In the genomic region with DNA sequence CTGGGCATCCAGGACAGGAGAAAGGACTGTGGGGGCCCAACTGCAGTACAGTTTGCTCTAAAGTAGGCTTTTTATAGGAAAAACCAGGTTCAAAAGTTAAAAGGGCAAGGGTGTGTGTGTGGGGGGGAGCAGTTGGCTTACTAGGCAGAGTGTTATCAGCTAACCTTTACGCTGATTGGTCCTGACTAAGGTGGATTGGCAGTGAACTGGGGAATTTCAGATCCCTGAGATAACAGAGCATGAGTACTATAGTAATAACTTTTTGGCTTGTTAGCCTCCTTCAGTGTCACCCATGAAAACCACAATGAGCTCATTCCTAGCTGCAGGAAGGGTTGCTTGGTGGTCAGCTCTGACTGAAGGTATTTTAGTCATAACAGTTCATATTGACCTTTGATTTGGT, we compare ENCODE assay signal across 33 mouse cellular contexts. TPM values are rescaled to one million over a fixed set of nuclear protein-coding genes. Genes with fewer than 3 reads are reported as not detected.
DNase-seq lines count a peak whose midpoint lies in the region; TF ChIP-seq lines count a peak whose summit lies in the region.
"Had no signal": no experiment of that assay in that cellular context is flagged by ENCODE, and none has a peak within 500 bp of the region (broad histone marks: within the 10 kb centered on the region; RNA-seq: fewer than 3 reads in every experiment).

No protein-coding gene starts in this region.

- DNase-seq in adrenal gland, adult 2 months = peak; percentile 46
- no peak for DNase-seq in adrenal gland, adult 18-20 months (ENCODE audit: low spot score in 2 of 2)
- DNase-seq in 3134 (ENCODE audit: extremely low read depth, insufficient read length, low spot score) = peak; percentile 35
- peak; percentile 72 for DNase-seq in NIH3T3 (ENCODE audit: low read depth)
- DNase-seq in left cerebral cortex, adult 18-20 months (ENCODE audit: low spot score in 2 of 2) = no peak
- DNase-seq in thymus, postnatal 0 days (ENCODE audit: low spot score) = no peak
- no peak for DNase-seq in left cerebral cortex, postnatal 4 days
- DNase-seq: B cell, adult 2 months; cerebellum, adult 11-12 months; cerebellum, postnatal 25 days; gastrocnemius, postnatal 36 days; heart, postnatal 36 days; kidney, postnatal 36 days; layer of hippocampus, postnatal 36 days; lung, embryonic 14.5 days; lung, postnatal 36 days; spleen, adult 18-20 months had no signal

- peak overlapping the region; percentile 24; the same call in 1 of the 2 replicates for H3K27ac ChIP-seq in bone marrow macrophage, adult 2 months (ENCODE audit: insufficient read depth, low read depth, low read length)
- H3K27ac ChIP-seq: embryonic facial prominence, embryonic 13.5 days; forebrain, embryonic 12.5 days; heart, embryonic 15.5 days; hindbrain, embryonic 13.5 days; kidney, embryonic 15.5 days; midbrain, embryonic 13.5 days had no signal

- no peak for TF ChIP-seq POLR2A in bone marrow macrophage, adult 2 months (IDR thresholded peaks at IDR 0.05; ENCODE audit: borderline replicate concordance, low read depth, low read length)

- H3K4me1 ChIP-seq in bone marrow macrophage, adult 2 months (ENCODE audit: control insufficient read depth, insufficient read depth, low read length) = peaks cover 7% of the 10 kb centered on the region
- H3K4me1 ChIP-seq: embryonic facial prominence, embryonic 13.5 days; forebrain, embryonic 12.5 days; heart, embryonic 15.5 days; hindbrain, embryonic 13.5 days; kidney, embryonic 15.5 days; midbrain, embryonic 13.5 days had no signal

- no peak for TF ChIP-seq CTCF in bone marrow macrophage, adult 2 months (IDR thresholded peaks at IDR 0.05; ENCODE audit: low read depth, low read length)

- intact Hi-C loops in left cerebral cortex, postnatal 4 days (cut with DNase I) = no loop called here

- H3K4me3 ChIP-seq in bone marrow macrophage, adult 2 months (ENCODE audit: insufficient read depth, low read length) = no peak overlapping the region
- H3K4me3 ChIP-seq: embryonic facial prominence, embryonic 13.5 days; erythroblast, embryonic 14.5 days; forebrain, embryonic 12.5 days; heart, embryonic 15.5 days; hindbrain, embryonic 13.5 days; kidney, embryonic 15.5 days; megakaryocyte, embryonic 14.5 days; midbrain, embryonic 13.5 days had no signal

RNA-seq across cellular contexts. Expression of a gene that starts 9.4 kb away (rescaled TPM):
- 1 to 10 TPM; 1.6 to 2.0 TPM for total RNA-seq in adrenal gland, adult 2 months (2021)
- 0.08 and 0.25 TPM in 2 replicates for polyA plus RNA-seq in adrenal gland, adult 2 months (2012; rRNA removed)
- total RNA-seq in adrenal gland, adult 18-20 months (2021) = 1 to 10 TPM; 2.2 TPM
- polyA plus RNA-seq in bone marrow macrophage, adult 2 months (2012; ENCODE audit: insufficient read depth, insufficient read length, missing spikeins) = 1.2 and 1.7 TPM in 2 replicates
- 1 to 10 TPM; 7.8 to 8.8 TPM for total RNA-seq in left cerebral cortex, adult 18-20 months (2021)
- 0.50 and 0.53 TPM in 2 replicates for polyA plus RNA-seq in thymus, postnatal 0 days (2015; fragmentation: Nextera tagmentation; extraction: Ambion mirVana)
- 1 to 10 TPM; 6.5 to 6.8 TPM for total RNA-seq in left cerebral cortex, postnatal 4 days (2021)
- total RNA-seq: monocyte, adult 5-6 weeks had no signal

RNA-seq across cellular contexts. Expression of a gene that starts 19.4 kb away (rescaled TPM):
- not detected for total RNA-seq in adrenal gland, adult 2 months (2021)
- polyA plus RNA-seq in adrenal gland, adult 2 months (2012; rRNA removed) = not detected in 2 replicates
- total RNA-seq in adrenal gland, adult 18-20 months (2021) = not detected
- not detected in 2 replicates for polyA plus RNA-seq in bone marrow macrophage, adult 2 months (2012; ENCODE audit: insufficient read depth, insufficient read length, missing spikeins)
- not detected for total RNA-seq in left cerebral cortex, adult 18-20 months (2021)
- polyA plus RNA-seq in thymus, postnatal 0 days (2015; fragmentation: Nextera tagmentation; extraction: Ambion mirVana) = 0.05 TPM in 1 of 2 replicates, not detected in the other
- total RNA-seq in left cerebral cortex, postnatal 4 days (2021) = not detected
- total RNA-seq: CH12.LX; gastrocnemius, adult 18-20 months; gastrocnemius, postnatal 36 days; heart, adult 8-10 months; heart, postnatal 36 days; layer of hippocampus, adult 8-10 months; layer of hippocampus, postnatal 36 days; left cerebral cortex, postnatal 14 days; monocyte, adult 5-6 weeks had no signal
- polyA plus RNA-seq: embryonic facial prominence, embryonic 13.5 days; erythroblast, embryonic 14.5 days; forebrain, embryonic 12.5 days; heart, embryonic 15.5 days; hindbrain, embryonic 13.5 days; kidney, embryonic 15.5 days; limb, embryonic 14.5 days; lung, embryonic 14.5 days; midbrain, embryonic 13.5 days had no signal

RNA-seq across cellular contexts. Expression of a gene that starts 49.3 kb away (rescaled TPM):
- total RNA-seq in adrenal gland, adult 2 months (2021) = 10 to 100 TPM; 34.0 to 52.7 TPM
- 36.1 and 46.0 TPM in 2 replicates for polyA plus RNA-seq in adrenal gland, adult 2 months (2012; rRNA removed)
- total RNA-seq in adrenal gland, adult 18-20 months (2021) = 10 to 100 TPM; 43.2 to 51.8 TPM
- polyA plus RNA-seq in bone marrow macrophage, adult 2 months (2012; ENCODE audit: insufficient read depth, insufficient read length, missing spikeins) = 390 and 469 TPM in 2 replicates
- 10 to 100 TPM; 30.8 to 36.9 TPM for total RNA-seq in left cerebral cortex, adult 18-20 months (2021)
- 64.0 and 68.4 TPM in 2 replicates for polyA plus RNA-seq in thymus, postnatal 0 days (2015; fragmentation: Nextera tagmentation; extraction: Ambion mirVana)
- 10 to 100 TPM; 25.2 to 26.5 TPM for total RNA-seq in left cerebral cortex, postnatal 4 days (2021)

RNA-seq across cellular contexts. Expression of a gene that starts 51.2 kb away (rescaled TPM):
- 10 to 100 TPM; 17.4 to 24.9 TPM for total RNA-seq in adrenal gland, adult 2 months (2021)
- polyA plus RNA-seq in adrenal gland, adult 2 months (2012; rRNA removed) = 15.3 and 17.4 TPM in 2 replicates
- total RNA-seq in adrenal gland, adult 18-20 months (2021) = 10 to 100 TPM; 21.1 to 23.1 TPM
- polyA plus RNA-seq in bone marrow macrophage, adult 2 months (2012; ENCODE audit: insufficient read depth, insufficient read length, missing spikeins) = 22.6 and 27.3 TPM in 2 replicates
- total RNA-seq in left cerebral cortex, adult 18-20 months (2021) = 10 to 100 TPM; 24.3 to 24.5 TPM
- 53.4 and 54.2 TPM in 2 replicates for polyA plus RNA-seq in thymus, postnatal 0 days (2015; fragmentation: Nextera tagmentation; extraction: Ambion mirVana)
- 10 to 100 TPM; 21.4 to 21.7 TPM for total RNA-seq in left cerebral cortex, postnatal 4 days (2021)

RNA-seq across cellular contexts. Expression of a gene that starts 51.8 kb away (rescaled TPM):
- 10 to 100 TPM; 77.5 to 90.1 TPM for total RNA-seq in adrenal gland, adult 2 months (2021)
- 104 and 142 TPM in 2 replicates for polyA plus RNA-seq in adrenal gland, adult 2 months (2012; rRNA removed)
- 10 to 100 TPM; 72.6 to 87.7 TPM for total RNA-seq in adrenal gland, adult 18-20 months (2021)
- 90.2 and 113 TPM in 2 replicates for polyA plus RNA-seq in bone marrow macrophage, adult 2 months (2012; ENCODE audit: insufficient read depth, insufficient read length, missing spikeins)
- 10 to 100 TPM; 58.4 to 64.3 TPM for total RNA-seq in left cerebral cortex, adult 18-20 months (2021)
- 142 and 149 TPM in 2 replicates for polyA plus RNA-seq in thymus, postnatal 0 days (2015; fragmentation: Nextera tagmentation; extraction: Ambion mirVana)
- 10 to 100 TPM; 60.9 to 61.2 TPM for total RNA-seq in left cerebral cortex, postnatal 4 days (2021)

Comparison
In these comparisons a context has a peak if more than half of its experiments do, and no peak if none do; other contexts are left out.
1. DNase-seq: peak in adrenal gland, adult 2 months (single experiment), 3134 (single experiment) and NIH3T3 (single experiment); none in adrenal gland, adult 18-20 months (0 of 2), left cerebral cortex, adult 18-20 months (0 of 2), thymus, postnatal 0 days (single experiment) and left cerebral cortex, postnatal 4 days (single experiment).